Mouse (Mus musculus) ovary, postnatal 14 days (tissue): Measurements from ENCODE around the gene Gna12.

ENCODE experiments used
- DNase-seq: peaks from one replicate; pipeline ENCODE4 v3.0.0; 2022; ENCODE audit warnings: low spot score

Gna12 gene

GRCm38 (mm10) chr5:140753223-140753622 is 77.0 kb downstream of the Gna12 start:
- no peak for DNase-seq

GRCm38 (mm10) chr5:140752639-140753038 is 77.6 kb downstream of the Gna12 start:
- no peak for DNase-seq

- no peak for DNase-seq
These were observed 78.2 kb downstream of the Gna12 start for GRCm38 (mm10) chr5:140752041-140752440.

DNA sequence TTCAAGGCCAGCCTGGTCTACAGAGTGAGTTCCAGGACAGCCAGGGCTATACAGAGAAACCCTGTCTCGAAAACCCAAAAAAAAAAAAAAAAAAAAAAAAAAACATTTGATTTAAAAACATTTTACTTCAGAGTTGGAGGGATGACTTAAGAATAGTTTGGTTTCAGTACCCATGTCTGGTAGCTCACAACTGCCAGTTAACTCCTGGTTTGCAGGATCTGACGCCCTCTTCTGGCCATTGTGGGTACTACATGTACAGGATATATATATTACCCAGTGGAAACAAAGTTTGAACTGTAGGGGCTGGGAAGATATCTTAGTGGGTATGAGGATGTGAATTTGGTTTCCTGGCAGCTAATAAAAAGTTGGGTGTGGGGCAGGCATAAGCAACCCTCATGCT is 79.3 kb downstream of the Gna12 start:
- DNase-seq: peak; percentile 46

DNA sequence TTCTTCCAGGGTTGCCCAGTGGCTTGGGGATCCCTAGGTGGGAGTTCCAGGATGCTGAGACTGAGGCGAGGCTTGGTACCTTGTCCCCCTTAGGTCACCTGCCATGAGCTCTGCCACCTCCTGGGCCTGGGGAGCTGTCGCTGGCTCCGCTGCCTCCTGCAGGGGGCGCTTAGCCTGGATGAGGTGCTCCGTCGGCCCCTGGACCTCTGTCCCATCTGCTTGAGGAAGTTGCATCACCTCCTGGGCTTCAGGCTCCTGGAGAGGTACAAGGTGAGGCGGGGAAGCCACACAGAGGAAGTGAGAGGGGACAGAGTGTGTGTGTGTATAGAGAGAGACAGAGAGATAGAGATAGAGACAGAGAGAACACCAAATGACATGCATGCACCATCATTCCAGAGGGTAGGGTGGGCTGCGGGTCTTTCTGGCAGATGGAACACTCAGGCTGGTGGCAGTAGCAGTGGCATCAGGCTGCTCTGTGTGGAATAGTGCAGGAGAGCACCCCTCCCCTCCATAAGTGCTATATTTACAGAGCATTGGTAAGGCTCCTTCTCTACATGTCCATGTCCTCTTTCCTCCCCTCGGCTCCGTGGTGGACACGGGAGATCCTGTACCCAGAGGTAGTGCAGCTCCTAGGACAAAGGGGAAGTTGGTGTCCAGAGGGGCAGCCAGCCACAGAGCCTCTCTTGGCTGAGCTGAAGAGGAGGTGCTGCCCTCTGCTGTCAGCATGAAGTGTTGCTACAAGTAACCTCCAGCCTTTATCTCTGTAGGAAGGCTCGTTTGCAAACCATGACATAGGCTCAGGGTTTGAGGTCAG is 81.0 kb downstream of the Gna12 start:
- peak; percentile 66 for DNase-seq

- no peak for DNase-seq
These were observed 81.8 kb downstream of the Gna12 start for GRCm38 (mm10) chr5:140748425-140748824.

- no peak for DNase-seq
These were observed 86.5 kb downstream of the Gna12 start for GRCm38 (mm10) chr5:140743706-140744131.

DNA sequence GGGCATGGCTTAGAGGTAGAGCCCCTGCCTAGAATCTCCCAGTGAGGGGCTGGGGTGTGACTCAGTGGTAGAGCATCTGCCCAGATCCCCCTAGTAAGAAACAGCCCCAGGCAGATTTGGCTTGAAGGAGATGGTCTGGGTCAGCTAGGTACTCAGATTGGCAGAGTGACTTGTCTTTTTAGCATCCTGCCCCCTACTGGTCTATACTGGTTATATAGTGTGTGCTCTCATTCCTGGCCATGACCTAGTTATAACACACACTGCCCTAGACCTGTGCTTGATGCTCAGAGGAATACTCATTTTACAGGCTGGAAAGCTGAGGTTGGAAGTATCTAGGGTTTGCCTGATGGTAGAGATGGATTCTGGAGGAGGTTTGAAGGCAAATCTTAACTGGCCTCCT is 88.4 kb downstream of the Gna12 start:
- DNase-seq: no peak

DNA sequence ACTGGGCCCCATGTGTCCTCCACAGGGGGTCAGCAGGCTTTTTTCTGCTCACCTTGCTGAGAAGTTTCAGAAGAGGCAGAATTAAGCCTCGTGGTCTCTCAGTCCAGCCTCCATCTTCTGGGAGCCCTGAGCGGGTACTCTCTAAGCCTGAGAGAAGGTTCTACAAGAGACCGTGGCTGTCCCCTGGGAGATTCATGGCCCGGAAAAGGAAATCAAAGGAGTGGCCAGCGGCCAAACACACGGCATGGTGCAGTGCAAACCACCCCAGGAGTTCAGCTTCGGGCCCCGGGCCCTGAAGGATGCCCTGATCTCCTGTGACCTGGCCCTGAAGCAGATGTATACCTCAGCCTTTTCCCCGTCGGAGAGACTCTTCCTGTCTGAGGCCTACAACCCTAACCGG is 89.2 kb downstream of the Gna12 start:
- DNase-seq: no peak

GRCm38 (mm10) chr5:140739813-140740212 is 90.4 kb downstream of the Gna12 start:
- no peak for DNase-seq

DNA sequence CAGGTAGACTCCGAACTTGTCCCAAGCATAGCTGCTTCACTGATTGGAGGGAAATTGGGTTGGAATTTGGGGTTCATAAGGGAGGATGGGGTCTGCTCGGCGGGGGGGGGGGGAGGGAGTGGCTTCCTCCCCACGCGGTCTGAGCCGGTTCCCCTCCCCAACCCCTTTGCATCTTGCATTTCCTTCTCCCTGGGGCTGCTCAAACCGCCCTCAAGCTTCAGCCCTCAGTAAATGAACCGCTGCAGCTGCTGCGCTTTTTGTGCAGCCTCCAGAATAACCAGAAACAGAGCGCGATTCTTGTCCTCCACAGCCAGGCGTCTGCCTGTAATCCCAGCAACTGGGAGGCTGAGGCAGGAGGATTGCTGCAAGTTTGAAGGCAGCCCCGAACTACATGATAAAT is 94.1 kb downstream of the Gna12 start:
- no peak for DNase-seq

DNA sequence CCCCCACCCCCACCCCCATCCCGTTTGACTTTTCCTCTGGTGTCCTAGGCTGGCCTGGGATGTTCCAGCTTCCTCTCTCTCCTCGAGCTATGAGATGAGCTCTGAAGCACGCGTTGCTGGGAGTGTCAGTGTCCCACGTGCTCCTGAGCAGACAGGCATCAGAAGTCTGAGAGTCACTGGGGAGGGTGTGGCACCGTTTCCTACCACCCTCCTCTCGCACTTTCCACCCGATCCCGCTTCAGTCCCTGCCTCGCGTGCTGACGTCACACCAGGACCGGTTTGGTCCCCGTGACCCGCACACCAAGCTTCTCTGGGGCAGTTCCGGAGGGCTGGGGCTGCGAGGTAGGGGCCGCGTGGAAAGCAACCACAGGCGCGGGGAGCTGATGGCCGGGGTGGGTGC is 94.9 kb downstream of the Gna12 start:
- DNase-seq: no peak

GRCm38 (mm10) chr5:140733336-140733735 is 96.9 kb downstream of the Gna12 start:
- no peak for DNase-seq

- no peak for DNase-seq
These were observed 98.0 kb downstream of the Gna12 start for GRCm38 (mm10) chr5:140732195-140732594.

DNA sequence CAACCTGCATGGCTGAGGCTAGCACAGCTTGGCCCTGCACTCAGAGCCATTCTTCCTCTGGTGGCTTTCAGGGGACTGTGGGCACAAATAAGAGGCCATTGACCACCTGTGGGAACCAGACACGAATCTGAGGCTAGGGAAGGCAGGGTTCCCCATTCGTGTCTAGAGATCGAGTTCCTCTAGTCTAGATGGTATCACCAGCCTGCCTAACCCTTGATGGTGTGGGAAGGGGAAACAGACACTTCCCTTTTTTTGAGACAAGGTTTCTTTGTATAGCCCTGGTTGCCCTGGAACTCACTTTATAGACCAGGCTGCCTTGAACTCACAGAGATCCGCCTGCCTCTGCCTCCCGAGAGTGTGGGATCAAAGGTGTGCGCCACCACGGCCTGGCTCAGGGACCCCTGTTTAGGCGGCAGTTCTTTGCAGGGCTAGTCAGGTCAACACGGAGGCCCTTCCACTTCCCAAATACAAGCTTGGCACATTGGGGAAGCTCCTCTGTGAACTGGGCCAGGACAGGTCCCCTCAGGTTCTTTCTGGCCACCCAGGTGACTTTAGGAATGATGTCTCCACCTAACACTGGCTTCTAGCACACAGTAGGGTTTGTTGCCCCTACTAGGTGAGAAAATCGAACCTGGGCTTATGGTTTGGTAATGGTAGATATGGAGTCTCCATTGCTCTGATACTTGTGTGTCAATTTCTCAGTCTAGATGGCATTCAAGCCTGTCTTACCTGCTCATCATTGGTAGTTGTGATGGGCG is 99.0 kb downstream of the Gna12 start:
- DNase-seq: no peak

- no peak for DNase-seq
These were observed 103.1 kb downstream of the Gna12 start for GRCm38 (mm10) chr5:140726946-140727740.

DNA sequence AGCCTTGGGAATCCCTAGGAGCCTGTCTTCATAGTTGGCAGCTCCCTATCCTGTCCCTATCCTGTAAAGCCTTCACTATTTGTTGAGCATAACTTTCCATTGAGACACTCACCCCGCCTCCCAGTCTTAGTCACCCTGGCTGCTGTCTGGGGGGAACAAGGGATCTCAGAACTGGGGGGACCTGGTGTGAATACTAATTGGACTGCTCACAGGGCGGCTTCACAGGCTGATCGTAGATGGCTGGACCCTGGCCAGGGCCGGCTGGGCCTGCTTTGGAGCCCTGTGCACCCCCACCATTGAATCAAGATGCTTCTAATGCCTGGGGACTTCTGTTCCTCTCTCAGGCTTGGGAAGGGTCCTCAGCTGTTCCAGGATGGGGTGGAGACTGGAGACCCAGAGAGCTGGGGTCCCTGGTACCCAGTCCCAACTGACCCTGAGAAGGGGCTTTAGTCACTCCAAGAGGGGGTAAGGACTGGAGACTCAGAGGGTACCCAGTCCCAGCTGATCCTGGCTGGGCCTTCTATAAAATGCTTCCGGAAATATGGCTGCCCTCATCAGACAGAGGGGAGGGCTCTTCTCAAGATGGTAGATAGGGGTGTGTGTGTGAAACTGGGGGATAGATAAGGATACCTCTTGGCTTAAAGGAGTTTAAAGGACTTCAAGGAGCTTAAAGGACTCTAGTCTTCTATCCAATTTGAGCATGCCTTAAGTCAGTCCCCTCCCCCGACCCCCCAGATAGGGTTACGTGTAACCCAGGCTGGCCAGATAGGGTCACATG is 104.0 kb downstream of the Gna12 start:
- DNase-seq: no peak

DNA sequence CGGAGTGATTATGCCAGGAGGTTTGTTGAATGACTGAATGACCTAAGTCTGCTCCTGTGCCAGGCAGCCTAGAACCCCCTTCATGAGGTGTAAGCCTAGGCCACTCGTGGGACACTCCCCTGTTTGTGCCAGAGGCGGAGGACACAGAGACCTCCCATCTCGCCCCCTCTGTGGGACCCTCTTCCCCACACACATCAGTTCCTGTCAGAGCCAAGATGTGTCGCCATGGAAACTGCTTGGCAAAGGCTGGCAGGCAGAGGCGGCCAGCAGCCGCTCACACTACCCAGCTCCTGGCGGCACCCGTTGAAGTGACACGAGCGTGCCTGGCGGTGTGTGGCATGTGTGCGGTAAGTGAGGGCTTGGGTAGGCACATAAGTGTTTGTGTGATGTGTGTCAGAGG is 106.4 kb downstream of the Gna12 start, which contains the start of gene Amz1:
Gene Amz1, plus strand, starts transcription at position 306 of the 400 bp plus-strand sequence.
- DNase-seq: no peak

DNA sequence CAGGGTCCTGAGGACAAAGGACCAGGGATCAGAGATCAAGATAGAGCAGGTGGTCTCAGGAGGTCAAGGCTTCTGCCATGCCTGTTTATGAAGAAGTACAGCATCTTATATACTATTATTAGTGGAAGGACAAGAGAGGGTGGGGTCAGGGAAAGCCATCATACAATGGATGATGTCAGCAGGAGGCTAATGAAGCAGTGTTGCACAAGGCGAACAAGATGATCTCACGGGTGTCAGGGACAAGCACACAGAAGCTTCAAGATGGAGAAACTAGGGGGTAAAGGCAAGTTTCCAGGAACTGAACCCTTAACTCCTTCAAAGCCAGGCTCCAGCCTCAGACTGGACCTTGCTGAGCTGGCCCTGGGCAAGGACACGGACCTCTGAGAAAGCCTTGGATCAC is 108.1 kb downstream of the Gna12 start:
- no peak for DNase-seq

DNA sequence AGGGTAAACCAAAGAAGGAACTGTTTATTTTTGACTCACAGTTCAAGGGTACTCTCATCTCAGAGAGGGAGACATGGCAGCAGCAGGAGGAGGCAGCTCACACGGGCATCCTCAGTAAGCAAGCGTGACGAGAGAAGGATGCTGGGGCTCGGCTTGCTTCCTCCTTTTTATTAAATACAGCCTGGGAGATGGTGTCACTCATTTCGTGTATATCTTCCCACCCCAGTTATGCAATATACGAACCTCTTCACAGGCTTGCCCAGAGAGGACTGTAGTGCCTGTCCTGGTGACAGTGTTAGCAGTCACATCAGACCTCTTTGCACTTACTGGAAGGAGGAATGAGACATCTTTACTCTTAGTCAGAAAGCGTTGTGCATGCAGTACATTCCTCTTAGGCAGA is 109.5 kb downstream of the Gna12 start:
- DNase-seq: no peak

DNA sequence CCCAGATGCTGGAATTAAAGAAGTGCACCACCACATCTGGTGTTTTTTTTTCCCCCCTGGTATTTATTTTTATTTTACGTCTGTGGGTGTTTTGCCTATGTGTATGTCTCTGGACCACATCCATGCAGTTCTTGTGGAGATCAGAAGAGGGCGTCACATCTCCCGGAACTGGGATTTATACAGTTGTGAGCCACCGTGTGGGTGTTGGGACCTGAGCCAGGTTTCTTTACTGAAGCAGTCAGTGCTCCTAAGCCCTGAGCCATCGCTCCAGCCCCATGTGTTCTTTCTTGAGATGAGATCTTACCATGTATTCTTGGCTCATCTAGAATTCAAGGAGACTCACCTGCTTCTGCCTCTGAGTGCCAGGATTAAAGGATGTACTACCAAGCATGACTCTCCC is 119.2 kb downstream of the Gna12 start:
- DNase-seq: no peak

DNA sequence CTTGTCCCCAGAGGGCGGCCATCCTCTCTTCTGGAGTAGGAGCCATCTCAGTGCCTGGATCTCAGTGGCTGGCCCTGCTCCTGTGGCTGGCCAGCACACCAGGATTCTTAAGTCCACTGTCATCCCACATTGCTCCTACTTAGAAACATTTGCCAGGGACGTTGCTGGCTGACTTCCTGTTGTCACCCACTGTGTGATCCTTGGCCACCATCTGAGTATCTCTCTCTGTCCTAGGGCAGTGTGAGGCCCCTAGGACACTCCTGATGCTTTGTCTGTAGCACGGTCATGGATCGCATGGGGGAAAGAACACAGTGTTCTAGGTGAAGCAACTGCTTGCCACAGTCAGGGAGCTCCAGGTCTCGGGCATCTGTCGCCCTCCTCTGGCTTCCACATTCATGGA is 119.9 kb downstream of the Gna12 start:
- DNase-seq: no peak
